Mouse (Mus musculus) liver, postnatal 0 days (tissue): ENCODE measurements at regions not wholly inside any gene's neighbourhood (a gene's known extent, or its start where the extent isn't known, plus 50 kb on each side); places are given as distances from the start of the nearest gene placed in this dataset.
"Not testable (repeated sequence)": the region's sequence is repeated elsewhere in the genome, so short reads cannot be mapped to it uniquely, and the experiment has no call there.

Source experiments
- ATAC-seq: fragments of 200-750 bp; cut with Nextera tagmentation; 2 replicates; pipeline ENCODE4 v1.8.0; 2017; ENCODE audit warnings: mild to moderate bottlenecking, moderate library complexity
- DNase-seq: peaks from one replicate; pipeline ENCODE4 v3.0.0-alpha.2; 2016
- H3K27ac ChIP-seq: fragments of 300-500 bp; sonication (generic); 2 replicates; pipeline ENCODE4 v1.5.1; 2014; ENCODE audit warnings: antibody characterized with exemption, moderate library complexity, mild to moderate bottlenecking, low read depth
- H3K27me3 ChIP-seq: fragments of 300-500 bp; sonication (generic); 2 replicates; pipeline ENCODE4 v1.6.1; 2014; ENCODE audit warnings: low read length, control low read depth, mixed read lengths; ENCODE audit not compliant: insufficient read depth
- H3K36me3 ChIP-seq: fragments of 300-500 bp; sonication (generic); replicated peaks from 2 replicates; pipeline ENCODE4 v1.6.1; 2014; ENCODE audit warnings: mild to moderate bottlenecking, control low read depth, low read length, moderate library complexity, mixed read lengths; ENCODE audit not compliant: insufficient read depth
- H3K4me1 ChIP-seq: fragments of 300-500 bp; sonication (generic); 2 replicates; pipeline ENCODE4 v1.6.1; 2014; ENCODE audit warnings: antibody characterized with exemption, mild to moderate bottlenecking, control low read depth; ENCODE audit not compliant: insufficient read depth
- H3K4me2 ChIP-seq: fragments of 300-500 bp; sonication (generic); 2 replicates; pipeline ENCODE4 v1.6.1; 2014; ENCODE audit warnings: low read depth, mild to moderate bottlenecking, low read length, moderate library complexity, mixed read lengths
- H3K4me3 ChIP-seq: fragments of 300-500 bp; sonication (generic); 2 replicates; pipeline ENCODE4 v1.5.1; 2014; ENCODE audit warnings: low read depth, low read length
- H3K9ac ChIP-seq: fragments of 300-500 bp; sonication (generic); replicated peaks from 2 replicates; pipeline ENCODE4 v1.6.1; 2014; ENCODE audit warnings: mild to moderate bottlenecking, moderate library complexity
- H3K9me3 ChIP-seq: fragments of 300-500 bp; sonication (generic); 2 replicates; pipeline ENCODE4 v1.6.1; 2016; ENCODE audit warnings: mild to moderate bottlenecking, control low read depth, low read length, mixed read lengths
- CTCF ChIP-seq: sonication (generic); IDR thresholded peaks from 2 replicates; pipeline ENCODE4 v1.5.1; 2016; ENCODE audit warnings: antibody characterized with exemption, low read depth
- EP300 ChIP-seq: IDR thresholded peaks from 2 replicates; pipeline ENCODE4 v1.6.1; 2016; ENCODE audit warnings: antibody characterized with exemption, low read depth, mild to moderate bottlenecking
- WGBS: fragments of 180-500 bp; shearing (Covaris S2); extraction: QIAGEN DNeasy Blood & Tissue Kit; methylation state at CpG from one replicate; pipeline ENCODE4 v1.1.7; 2014; ENCODE audit not compliant: insufficient replicate concordance; 5-methylcytosine and 5-hydroxymethylcytosine counted together

- no peaks in the 10 kb centered on the region for H3K4me1 ChIP-seq
- DNase-seq (no peak), ATAC-seq (no peak)
- H3K4me2 ChIP-seq, result no peak overlapping the region
- no peak overlapping the region for H3K27ac ChIP-seq
- no peak overlapping the region for H3K9ac ChIP-seq
- no peaks in the 10 kb centered on the region for H3K36me3 ChIP-seq
- no peaks in the 10 kb centered on the region for H3K9me3 ChIP-seq
- 76% methylated on average over 4 of the region's 4 CpGs for WGBS
- TF ChIP-seq EP300, result no peak
- TF ChIP-seq CTCF, result no peak
- no peak overlapping the region for H3K4me3 ChIP-seq
- no peaks in the 10 kb centered on the region for H3K27me3 ChIP-seq
Observed at GRCm38 (mm10) chr3:21771752-21772298, 304.6 kb upstream of the Tbl1xr1 start.

- no peak overlapping the region for H3K4me3 ChIP-seq
- WGBS, result 68% methylated on average over 4 of the region's 4 CpGs
- H3K27ac ChIP-seq, result no peak overlapping the region
- no peaks in the 10 kb centered on the region for H3K4me1 ChIP-seq
- no peaks in the 10 kb centered on the region for H3K9me3 ChIP-seq
- H3K4me2 ChIP-seq, result no peak overlapping the region
- no peaks in the 10 kb centered on the region for H3K27me3 ChIP-seq
- DNase-seq, result no peak
- H3K9ac ChIP-seq, result no peak overlapping the region
- peak; percentile 43; the same call in 1 of the 2 replicates for ATAC-seq
- no peaks in the 10 kb centered on the region for H3K36me3 ChIP-seq
- no peak for TF ChIP-seq EP300
- TF ChIP-seq CTCF, result no peak
Observed at GRCm38 (mm10) chr3:21774172-21774842, 302.1 kb upstream of the Tbl1xr1 start.

DNA sequence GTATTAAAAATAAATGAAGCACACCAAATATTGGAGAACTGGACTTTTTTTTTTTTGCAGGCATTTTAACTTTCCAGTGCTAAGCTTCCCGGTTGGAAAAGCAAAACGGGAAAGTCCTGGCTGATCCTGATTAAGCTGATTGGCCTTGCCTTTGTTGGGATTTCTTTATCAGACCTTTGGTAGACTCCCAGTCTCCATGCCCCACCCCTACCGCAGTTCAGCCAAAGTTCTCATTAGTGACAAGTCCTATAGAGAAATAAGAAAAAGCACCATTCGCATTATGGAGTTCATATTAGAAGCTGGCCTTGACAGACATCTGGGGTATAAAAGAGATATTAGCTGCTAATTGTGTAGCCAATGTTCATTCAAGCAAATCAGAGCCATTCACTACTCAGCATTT is 297.7 kb upstream of the Tbl1xr1 start:
- H3K36me3 ChIP-seq, result no peaks in the 10 kb centered on the region
- H3K4me2 ChIP-seq, result no peak overlapping the region
- no peak overlapping the region for H3K9ac ChIP-seq
- H3K4me3 ChIP-seq, result no peak overlapping the region
- ATAC-seq (no peak), DNase-seq (no peak)
- H3K27me3 ChIP-seq, result no peaks in the 10 kb centered on the region
- H3K4me1 ChIP-seq, result no peaks in the 10 kb centered on the region
- TF ChIP-seq CTCF (no peak), EP300 (no peak)
- no peak overlapping the region for H3K27ac ChIP-seq
- no peaks in the 10 kb centered on the region for H3K9me3 ChIP-seq
- 73% methylated on average over 4 of the region's 4 CpGs for WGBS

- H3K4me3 ChIP-seq, result no peak overlapping the region
- H3K9me3 ChIP-seq, result no peaks in the 10 kb centered on the region
- H3K36me3 ChIP-seq, result no peaks in the 10 kb centered on the region
- ATAC-seq (no peak), DNase-seq (no peak)
- H3K4me1 ChIP-seq, result no peaks in the 10 kb centered on the region; the same call in 1 of the 2 replicates
- H3K4me2 ChIP-seq, result 0 out of 2 replicates have a peak overlapping the region, but pooled peaks have one; percentile 33
- TF ChIP-seq EP300 (no peak), CTCF (no peak)
- H3K27me3 ChIP-seq, result no peaks in the 10 kb centered on the region
- 51% methylated on average over 4 of the region's 4 CpGs for WGBS
- H3K9ac ChIP-seq, result no peak overlapping the region
- H3K27ac ChIP-seq, result peak overlapping the region; percentile 22; the same call in 1 of the 2 replicates
Observed at GRCm38 (mm10) chr3:21791983-21792631, 284.3 kb upstream of the Tbl1xr1 start.

DNA sequence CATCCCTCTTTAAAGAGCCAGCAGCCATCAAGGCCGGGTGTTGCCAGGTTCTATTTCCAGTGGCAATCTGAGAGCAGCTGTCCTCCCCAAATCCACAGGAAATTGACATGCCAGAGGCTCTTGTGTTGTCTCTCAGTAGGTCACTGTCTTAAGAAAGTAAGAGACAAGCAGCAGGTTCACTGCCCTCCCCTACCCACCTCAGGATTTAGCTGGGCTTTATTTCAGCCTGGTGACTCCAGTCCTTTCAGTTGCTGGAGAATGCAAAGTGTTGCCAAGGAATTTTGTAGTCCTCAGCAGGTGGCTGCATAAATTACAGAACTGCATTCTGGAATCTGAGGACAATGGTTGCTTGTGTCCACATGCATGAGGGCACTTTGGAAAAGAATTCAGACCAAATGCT is 278.3 kb upstream of the Tbl1xr1 start:
- no peaks in the 10 kb centered on the region for H3K27me3 ChIP-seq
- no peak overlapping the region for H3K4me2 ChIP-seq
- ATAC-seq, result no peak
- DNase-seq, result no peak
- TF ChIP-seq EP300 (no peak), CTCF (no peak)
- H3K4me3 ChIP-seq, result no peak overlapping the region
- H3K36me3 ChIP-seq, result no peaks in the 10 kb centered on the region
- no peaks in the 10 kb centered on the region for H3K9me3 ChIP-seq
- no peaks in the 10 kb centered on the region for H3K4me1 ChIP-seq
- 56% methylated on average over 1 of the region's 1 CpGs for WGBS
- H3K9ac ChIP-seq, result no peak overlapping the region
- no peak overlapping the region for H3K27ac ChIP-seq

GRCm38 (mm10) chr3:21803886-21804285 is 272.6 kb upstream of the Tbl1xr1 start:
- ATAC-seq, H3K4me1 ChIP-seq, H3K4me2 ChIP-seq, H3K9ac ChIP-seq, H3K36me3 ChIP-seq, H3K27ac ChIP-seq, DNase-seq, H3K27me3 ChIP-seq, H3K9me3 ChIP-seq, H3K4me3 ChIP-seq: not testable (repeated sequence)
- 80% methylated on average over 2 of the region's 2 CpGs for WGBS
